Comparison of ENCODE assay signal across 26 mouse cellular contexts in genomic region chr3:53799671-53800070, GRCm38 (mm10). TPM values are rescaled to one million over a fixed set of nuclear protein-coding genes. Genes with fewer than 3 reads are reported as not detected.
A peak's percentile ranks its signal among the peaks of the same experiment; 100 is the strongest.
DNase-seq lines count a peak whose midpoint lies in the region; ATAC-seq lines count a peak whose summit lies in the region.
"Had no signal": no experiment of that assay in that cellular context is flagged by ENCODE, and none has a peak within 500 bp of the region (broad histone marks: within the 10 kb centered on the region; RNA-seq: fewer than 3 reads in every experiment).

No protein-coding gene starts in this region.

- ATAC-seq in forebrain, embryonic 14.5 days, result peak; percentile 46; the same call in 1 of the 2 replicates
- ATAC-seq in forebrain, embryonic 11.5 days (replicated peaks; ENCODE audit: low FRiP score), result no peak
- ATAC-seq in forebrain, embryonic 16.5 days, result peak; percentile 85
- ATAC-seq: hindbrain, postnatal 0 days had no signal

- no peak overlapping the region for H3K9ac ChIP-seq in forebrain, embryonic 14.5 days (ENCODE audit: low read length)
- no peak overlapping the region for H3K9ac ChIP-seq in forebrain, embryonic 11.5 days (ENCODE audit: low read length)
- no peak overlapping the region for H3K9ac ChIP-seq in forebrain, embryonic 16.5 days (replicated peaks; ENCODE audit: low read depth, low read length)
- H3K9ac ChIP-seq: heart, embryonic 15.5 days; hindbrain, embryonic 13.5 days had no signal

- no peak overlapping the region for H3K27ac ChIP-seq in forebrain, embryonic 14.5 days (ENCODE audit: low read depth, low read length)
- H3K27ac ChIP-seq in forebrain, embryonic 11.5 days (ENCODE audit: low read depth, low read length), result no peak overlapping the region
- no peak overlapping the region for H3K27ac ChIP-seq in forebrain, embryonic 16.5 days (ENCODE audit: low read length)
- H3K27ac ChIP-seq: embryonic facial prominence, embryonic 10.5 days; heart, adult 2 months; heart, embryonic 15.5 days; hindbrain, embryonic 13.5 days; hindbrain, postnatal 0 days had no signal

- H3K4me2 ChIP-seq in forebrain, embryonic 14.5 days (ENCODE audit: low read length), result no peak overlapping the region
- no peak overlapping the region for H3K4me2 ChIP-seq in forebrain, embryonic 11.5 days (ENCODE audit: low read depth, low read length, severe bottlenecking)
- no peak overlapping the region for H3K4me2 ChIP-seq in forebrain, embryonic 16.5 days (ENCODE audit: low read length)
- H3K4me2 ChIP-seq: heart, embryonic 11.5 days; heart, embryonic 15.5 days; hindbrain, embryonic 13.5 days had no signal

- H3K4me3 ChIP-seq in forebrain, embryonic 14.5 days (ENCODE audit: low read depth, low read length), result no peak overlapping the region
- H3K4me3 ChIP-seq in forebrain, embryonic 11.5 days (ENCODE audit: low read depth, low read length), result no peak overlapping the region
- no peak overlapping the region for H3K4me3 ChIP-seq in forebrain, embryonic 16.5 days (replicated peaks; ENCODE audit: low read length)
- H3K4me3 ChIP-seq: embryonic facial prominence, embryonic 10.5 days; heart, adult 2 months; heart, embryonic 15.5 days; hindbrain, embryonic 13.5 days had no signal

- no peaks in the 10 kb centered on the region for H3K27me3 ChIP-seq in forebrain, embryonic 14.5 days (replicated peaks; ENCODE audit: control insufficient read depth, insufficient read depth, low read length)
- no peaks in the 10 kb centered on the region for H3K27me3 ChIP-seq in forebrain, embryonic 11.5 days (ENCODE audit: control insufficient read depth, insufficient read depth, low read length)
- no peaks in the 10 kb centered on the region for H3K27me3 ChIP-seq in forebrain, embryonic 16.5 days (replicated peaks; ENCODE audit: control insufficient read depth, insufficient read depth, low read length)
- H3K27me3 ChIP-seq: heart, embryonic 15.5 days; hindbrain, embryonic 13.5 days had no signal

- DNase-seq in forebrain, embryonic 14.5 days (ENCODE audit: low spot score), result peak; percentile 66
- no peak for DNase-seq in forebrain, embryonic 11.5 days (ENCODE audit: low spot score)
- peak; percentile 15 for DNase-seq in layer of hippocampus, adult 9-10 months (ENCODE audit: low spot score)
- DNase-seq in layer of hippocampus, postnatal 36 days, result no peak
- peak; percentile 31 for DNase-seq in brain, adult 2 months (ENCODE audit: low read depth, low spot score)
- DNase-seq in cerebellum, adult 11-12 months, result no peak
- DNase-seq: adrenal gland, postnatal 10 days; cerebellum, adult 11 months; cerebellum, adult 9-11 months; cerebellum, postnatal 36 days; gastrocnemius, postnatal 14 days; heart, adult 2 months; heart, postnatal 14 days had no signal

- no peaks in the 10 kb centered on the region for H3K9me3 ChIP-seq in forebrain, embryonic 14.5 days (replicated peaks; ENCODE audit: control insufficient read depth, low read length)
- no peaks in the 10 kb centered on the region for H3K9me3 ChIP-seq in forebrain, embryonic 11.5 days (ENCODE audit: control insufficient read depth, low read length)
- no peaks in the 10 kb centered on the region for H3K9me3 ChIP-seq in forebrain, embryonic 16.5 days (ENCODE audit: control insufficient read depth, low read length)
- H3K9me3 ChIP-seq: embryonic facial prominence, embryonic 10.5 days; heart, embryonic 15.5 days; hindbrain, embryonic 13.5 days had no signal

- no peaks in the 10 kb centered on the region for H3K36me3 ChIP-seq in forebrain, embryonic 14.5 days (ENCODE audit: control insufficient read depth, insufficient read depth, low read length)
- H3K36me3 ChIP-seq in forebrain, embryonic 11.5 days (ENCODE audit: control insufficient read depth, insufficient read depth, low read length), result no peaks in the 10 kb centered on the region
- no peaks in the 10 kb centered on the region for H3K36me3 ChIP-seq in forebrain, embryonic 16.5 days (ENCODE audit: control insufficient read depth, insufficient read depth)
- H3K36me3 ChIP-seq: embryonic facial prominence, embryonic 10.5 days; heart, embryonic 15.5 days; hindbrain, embryonic 13.5 days had no signal

- 52% methylated on average over 2 of the region's 2 CpGs for WGBS in forebrain, embryonic 14.5 days
- 72% methylated on average over 2 of the region's 2 CpGs for WGBS in forebrain, embryonic 11.5 days
- 33% methylated on average over 2 of the region's 2 CpGs for WGBS in forebrain, embryonic 16.5 days

- no peaks in the 10 kb centered on the region for H3K4me1 ChIP-seq in forebrain, embryonic 14.5 days (ENCODE audit: control insufficient read depth, insufficient read depth, low read length)
- no peaks in the 10 kb centered on the region for H3K4me1 ChIP-seq in forebrain, embryonic 11.5 days (replicated peaks; ENCODE audit: control insufficient read depth, insufficient read depth, low read length)
- 0 out of 2 replicates have a peak, but pooled peaks cover 3% of the 10 kb centered on the region for H3K4me1 ChIP-seq in forebrain, embryonic 16.5 days (replicated peaks; ENCODE audit: control insufficient read depth, insufficient read depth, low read length)
- H3K4me1 ChIP-seq: embryonic facial prominence, embryonic 10.5 days; heart, embryonic 15.5 days; hindbrain, embryonic 13.5 days had no signal

RNA-seq across cellular contexts. Expression of gene Gm10985, which starts 45.2 kb away (rescaled TPM):
- polyA plus RNA-seq in forebrain, embryonic 14.5 days (2014; fragmentation: Nextera tagmentation; extraction: Ambion mirVana), result not detected in 2 replicates
- not detected in 2 replicates for polyA plus RNA-seq in forebrain, embryonic 11.5 days (2014; fragmentation: Nextera tagmentation; extraction: Ambion mirVana)
- not detected for total RNA-seq in layer of hippocampus, postnatal 36 days (2021)
- not detected in 2 replicates for polyA plus RNA-seq in forebrain, embryonic 16.5 days (2015; fragmentation: Nextera tagmentation; extraction: Ambion mirVana)
- total RNA-seq: adrenal gland, postnatal 10 days; gastrocnemius, adult 18-20 months; gastrocnemius, postnatal 14 days; heart, adult 2 months; heart, postnatal 14 days; hematopoietic stem cell, adult 5-6 weeks; hindbrain, postnatal 0 days; MEL had no signal
- polyA plus RNA-seq: C2C12; embryonic facial prominence, embryonic 10.5 days; embryonic facial prominence, embryonic 14.5 days; gonadal fat pad, adult 2 months; heart, adult 2 months; heart, embryonic 11.5 days; heart, embryonic 15.5 days; hindbrain, embryonic 13.5 days; hindbrain, postnatal 0 days; intestine, embryonic 14.5 days had no signal

Comparison
In these comparisons a context has a peak if more than half of its experiments do, and no peak if none do; other contexts are left out.
1. DNase-seq: peak in forebrain, embryonic 14.5 days (single experiment), layer of hippocampus, adult 9-10 months (single experiment) and brain, adult 2 months (single experiment); none in forebrain, embryonic 11.5 days (single experiment), layer of hippocampus, postnatal 36 days (0 of 2) and cerebellum, adult 11-12 months (single experiment).